Mouse (Mus musculus): ENCODE results near the gene Cd4.

The Cd4 gene

GRCm38 (mm10) chr6:124894113-124894512 is 6.1 kb upstream of the Cd4 start:
- CTCF ChIA-PET: interaction anchor here (0.5 to 1.3 kb wide), 3 partner anchors 11 to 53 kb away, joined by 3 to 5 read pairs (median 4); partner anchors contain the start of gene Gpr162

GRCm38 (mm10) chr6:124890997-124891396 is 3.0 kb upstream of the Cd4 start:
- CTCF ChIA-PET: no interaction called here

GRCm38 (mm10) chr6:124888555-124889125 is 619 bp upstream of the Cd4 start:
- CTCF ChIA-PET: interaction anchor here (0.6 kb wide), 1 partner anchor 182 kb away, joined by 3 read pairs; no protein-coding TSS in a partner anchor

GRCm38 (mm10) chr6:124885956-124886381 is 2.1 kb downstream of the Cd4 start:
- CTCF ChIA-PET: interaction anchor here (1.1 kb wide), 1 partner anchor 9 kb away, joined by 3 read pairs; no protein-coding TSS in a partner anchor

GRCm38 (mm10) chr6:124884714-124885500 is 3.1 kb downstream of the Cd4 start:
- CTCF ChIA-PET: no interaction called here

GRCm38 (mm10) chr6:124883351-124883750 is 4.7 kb downstream of the Cd4 start:
- CTCF ChIA-PET: no interaction called here

GRCm38 (mm10) chr6:124881821-124882220 is 6.2 kb downstream of the Cd4 start:
- CTCF ChIA-PET: no interaction called here

- CTCF ChIA-PET: interaction anchor here (0.6 kb wide), 1 partner anchor 16 kb away, joined by 4 read pairs; no protein-coding TSS in a partner anchor
These were observed 8.6 kb downstream of the Cd4 start for GRCm38 (mm10) chr6:124879390-124879789.

GRCm38 (mm10) chr6:124874348-124874747 is 13.7 kb downstream of the Cd4 start:
- CTCF ChIA-PET: interaction anchor here (0.6 kb wide), 1 partner anchor 23 kb away, joined by 4 read pairs; no protein-coding TSS in a partner anchor

- CTCF ChIA-PET: interaction anchor here (0.5 kb wide), 1 partner anchor 26 kb away, joined by 4 read pairs; no protein-coding TSS in a partner anchor
These were observed 21.5 kb downstream of the Cd4 start for GRCm38 (mm10) chr6:124866560-124866959.

- CTCF ChIA-PET: no interaction called here
These were observed 22.2 kb downstream of the Cd4 start for GRCm38 (mm10) chr6:124865766-124866362.

- CTCF ChIA-PET: interaction anchor here (0.7 kb wide), 1 partner anchor 30 kb away, joined by 4 read pairs; no protein-coding TSS in a partner anchor
These were observed 24.2 kb downstream of the Cd4 start, which contains the start of gene Gpr162 for GRCm38 (mm10) chr6:124863658-124864298. TSS of gene Gpr162 (minus strand) at chr6:124863983.

GRCm38 (mm10) chr6:124863125-124863657 is 24.8 kb downstream of the Cd4 start:
- CTCF ChIA-PET: no interaction called here

GRCm38 (mm10) chr6:124862406-124863124 is 25.5 kb downstream of the Cd4 start:
- CTCF ChIA-PET: interaction anchor here (0.7 kb wide), 1 partner anchor 211 kb away, joined by 4 read pairs; no protein-coding TSS in a partner anchor

GRCm38 (mm10) chr6:124861802-124862201 is 26.2 kb downstream of the Cd4 start:
- CTCF ChIA-PET: interaction anchor here (0.7 kb wide), 1 partner anchor 212 kb away, joined by 4 read pairs; no protein-coding TSS in a partner anchor

- CTCF ChIA-PET: no interaction called here
These were observed 26.8 kb downstream of the Cd4 start for GRCm38 (mm10) chr6:124861266-124861665.

GRCm38 (mm10) chr6:124860511-124860910 is 27.5 kb downstream of the Cd4 start:
- CTCF ChIA-PET: no interaction called here

GRCm38 (mm10) chr6:124859725-124860124 is 28.3 kb downstream of the Cd4 start:
- CTCF ChIA-PET: interaction anchor here (0.7 kb wide), 1 partner anchor 14 kb away, joined by 3 read pairs; no protein-coding TSS in a partner anchor

GRCm38 (mm10) chr6:124858561-124859318 is 29.3 kb downstream of the Cd4 start:
- CTCF ChIA-PET: interaction anchor here (0.5 kb wide), 1 partner anchor 29 kb away, joined by 3 read pairs; no protein-coding TSS in a partner anchor

Measured in spleen, embryonic (tissue).